Mouse (Mus musculus) forebrain, embryonic 12.5 days (tissue): ENCODE results near the gene Tac4. TPM values are rescaled to one million over a fixed set of nuclear protein-coding genes. Genes with fewer than 3 reads are reported as not detected.

ENCODE experiments used
- ATAC-seq: fragments of 200-750 bp; cut with Nextera tagmentation; 2 replicates; pipeline ENCODE4 v1.8.0; 2017; ENCODE audit warnings: moderate TSS enrichment; ENCODE audit not compliant: low FRiP score
- H3K27ac ChIP-seq: fragments of 300-500 bp; sonication (generic); 2 replicates; pipeline ENCODE4 v1.5.1; 2016; ENCODE audit warnings: mild to moderate bottlenecking
- H3K27me3 ChIP-seq: fragments of 300-500 bp; sonication (generic); 2 replicates; pipeline ENCODE4 v1.6.1; 2016; ENCODE audit warnings: mild to moderate bottlenecking
- H3K36me3 ChIP-seq: fragments of 300-500 bp; sonication (generic); replicated peaks from 2 replicates; pipeline ENCODE4 v1.6.1; 2016; ENCODE audit warnings: mild to moderate bottlenecking
- H3K4me1 ChIP-seq: fragments of 300-500 bp; sonication (generic); 2 replicates; pipeline ENCODE4 v1.6.1; 2016
- H3K4me2 ChIP-seq: fragments of 300-500 bp; sonication (generic); 2 replicates; pipeline ENCODE4 v1.6.1; 2016; ENCODE audit warnings: mild to moderate bottlenecking, moderate library complexity
- H3K4me3 ChIP-seq: fragments of 300-500 bp; sonication (generic); replicated peaks from 2 replicates; pipeline ENCODE4 v1.5.1; 2016; ENCODE audit warnings: mild to moderate bottlenecking
- H3K9ac ChIP-seq: fragments of 300-500 bp; sonication (generic); 2 replicates; pipeline ENCODE4 v1.6.1; 2016; ENCODE audit warnings: mild to moderate bottlenecking
- H3K9me3 ChIP-seq: fragments of 300-500 bp; sonication (generic); 2 replicates; pipeline ENCODE4 v1.6.1; 2016
- WGBS: fragments of 180-500 bp; shearing (Covaris S2); methylation state at CpG from one replicate; pipeline ENCODE4 v1.1.7; 2016; 5-methylcytosine and 5-hydroxymethylcytosine counted together
- polyA plus RNA-seq: library from polyadenylated mRNA; unstranded; fragments of >200 nt; fragmentation: Nextera tagmentation; extraction: Ambion mirVana; gene quantifications from 2 replicates; pipeline ENCODE4 v1.2.1, GENCODE M21; 2016

Gene Tac4
- polyA plus RNA-seq, 1 experiment from 2014 or later = 0.20 TPM

- H3K4me3 ChIP-seq = no peak overlapping the region
- no peak overlapping the region for H3K27ac ChIP-seq
- ATAC-seq = no peak
- H3K4me2 ChIP-seq = no peak overlapping the region
- no peak overlapping the region for H3K9ac ChIP-seq
- H3K4me1 ChIP-seq = no peaks in the 10 kb centered on the region
- H3K36me3 ChIP-seq = peaks cover 80% of the 10 kb centered on the region
- no peaks in the 10 kb centered on the region for H3K9me3 ChIP-seq
- WGBS = 91% methylated on average over 3 of the region's 3 CpGs
- no peaks in the 10 kb centered on the region for H3K27me3 ChIP-seq
Measured at GRCm38 (mm10) chr11:95301772-95302171, 40.4 kb downstream of the Tac4 start.

DNA sequence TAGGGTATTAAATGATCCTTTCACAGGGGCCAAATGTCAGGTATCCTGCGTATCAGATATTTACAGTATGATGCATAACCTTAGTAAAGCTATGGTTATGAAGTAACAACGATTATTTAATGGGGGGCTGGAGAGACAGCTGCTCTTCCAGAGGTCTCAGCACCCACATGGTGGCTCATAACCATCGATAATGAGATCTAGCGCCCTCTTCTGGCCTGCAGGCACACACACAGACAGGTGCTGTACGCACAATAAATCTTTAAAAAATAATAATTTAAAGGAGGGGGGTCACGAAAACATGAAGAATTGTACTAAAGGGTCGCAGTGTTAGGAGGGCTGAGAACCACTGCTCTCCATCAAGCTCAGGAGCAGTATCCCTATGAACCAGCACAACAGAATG, 44.3 kb downstream of the Tac4 start:
- WGBS = 97% methylated on average over 7 of the region's 7 CpGs
- Histone ChIP-seq H3K4me2 (no peak overlapping the region), H3K4me1 (peaks cover 12% of the 10 kb centered on the region), H3K4me3 (no peak overlapping the region), H3K9me3 (no peaks in the 10 kb centered on the region), H3K36me3 (peaks cover 48% of the 10 kb centered on the region), H3K27me3 (no peaks in the 10 kb centered on the region), H3K27ac (no peak overlapping the region), H3K9ac (no peak overlapping the region)
- no peak for ATAC-seq

DNA sequence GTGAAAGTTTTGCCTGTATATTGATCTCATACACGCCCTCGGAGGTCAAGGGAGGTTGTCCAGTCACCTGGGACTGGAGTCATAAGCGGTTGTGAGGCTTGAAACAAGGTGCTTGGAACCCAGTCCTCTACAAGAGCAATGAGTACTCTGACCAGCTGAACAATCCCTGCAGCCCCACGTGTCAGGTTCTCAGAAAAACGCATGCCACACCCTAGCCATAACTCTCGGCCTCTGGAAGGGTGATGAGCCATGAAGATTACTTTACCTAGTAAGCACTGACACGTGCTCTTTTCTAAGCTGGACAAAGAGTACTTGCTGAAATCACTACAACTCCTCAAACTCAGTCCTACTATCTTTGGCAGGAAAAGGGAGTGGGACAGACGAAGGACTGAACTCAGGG, 46.2 kb downstream of the Tac4 start:
- no peak for ATAC-seq

GRCm38 (mm10) chr11:95309510-95310006, 48.2 kb downstream of the Tac4 start:
- Histone ChIP-seq H3K36me3 (peaks cover 15% of the 10 kb centered on the region; the same call in 1 of the 2 replicates), H3K4me1 (peaks cover 22% of the 10 kb centered on the region), H3K4me3 (peak overlapping the region; percentile 86), H3K9ac (peak overlapping the region; percentile 88), H3K4me2 (peak overlapping the region; percentile 80), H3K27me3 (no peaks in the 10 kb centered on the region), H3K27ac (peak overlapping the region; percentile 93), H3K9me3 (no peaks in the 10 kb centered on the region)
- ATAC-seq = peak; percentile 95
- WGBS = 0% methylated on average over 37 of the region's 37 CpGs

More for the DNA sequence above, 46.2 kb downstream of the Tac4 start:
- Histone ChIP-seq H3K4me2 (no peak overlapping the region), H3K9me3 (no peaks in the 10 kb centered on the region), H3K4me1 (peaks cover 22% of the 10 kb centered on the region), H3K27me3 (no peaks in the 10 kb centered on the region), H3K4me3 (no peak overlapping the region), H3K9ac (no peak overlapping the region), H3K27ac (no peak overlapping the region), H3K36me3 (peaks cover 30% of the 10 kb centered on the region)
- 87% methylated on average over 8 of the region's 8 CpGs for WGBS

GRCm38 (mm10) chr11:95310007-95310647, 48.8 kb downstream of the Tac4 start, which contains the start of gene Kat7:
TSS of gene Kat7 (minus strand) at chr11:95310246.
- H3K4me3 ChIP-seq = peak within 1 kb of the TSS; percentile 86
- no peaks in the 10 kb centered on the region for H3K27me3 ChIP-seq
- WGBS = under 1% methylated on average over 42 of the region's 42 CpGs
- H3K9ac ChIP-seq = peak within 1 kb of the TSS; percentile 88
- no peaks in the 10 kb centered on the region for H3K9me3 ChIP-seq
- peaks cover 22% of the 10 kb centered on the region for H3K4me1 ChIP-seq
- peaks cover 12% of the 10 kb centered on the region; the same call in 1 of the 2 replicates for H3K36me3 ChIP-seq
- peak; percentile 94 for ATAC-seq
- H3K4me2 ChIP-seq = peak within 1 kb of the TSS; percentile 80
- H3K27ac ChIP-seq = peak within 1 kb of the TSS; percentile 93

- peak overlapping the region; percentile 66 for H3K27ac ChIP-seq
- peak; percentile 10; the same call in 1 of the 2 replicates for ATAC-seq
- peaks cover 22% of the 10 kb centered on the region for H3K4me1 ChIP-seq
- H3K4me2 ChIP-seq = peak overlapping the region; percentile 80
- H3K9ac ChIP-seq = peak overlapping the region; percentile 72
- H3K4me3 ChIP-seq = peak overlapping the region; percentile 86
- H3K36me3 ChIP-seq = peaks cover 6% of the 10 kb centered on the region; the same call in 1 of the 2 replicates
- H3K27me3 ChIP-seq = no peaks in the 10 kb centered on the region
- WGBS = 6% methylated on average over 17 of the region's 17 CpGs
- no peaks in the 10 kb centered on the region for H3K9me3 ChIP-seq
Measured at GRCm38 (mm10) chr11:95310648-95311424, 49.5 kb downstream of the Tac4 start.

DNA sequence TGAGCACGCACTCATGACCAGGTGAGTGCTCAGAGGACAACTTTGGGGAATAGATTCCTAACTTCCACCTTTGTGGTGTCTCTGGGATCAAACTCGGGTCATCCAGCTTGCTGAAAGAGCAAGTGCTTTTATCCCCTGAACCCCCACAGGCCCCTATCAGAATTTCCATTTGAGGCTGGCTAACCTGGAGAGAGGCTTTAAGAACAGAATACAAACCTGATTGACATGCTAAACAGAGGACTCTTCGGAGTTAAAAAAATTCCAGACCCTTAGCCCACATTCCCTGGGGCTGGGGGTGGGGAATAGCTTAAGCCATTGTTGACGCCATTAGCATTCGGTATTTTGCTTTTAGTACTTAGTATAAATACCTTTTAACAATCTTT, 50.1 kb downstream of the Tac4 start:
- Histone ChIP-seq H3K4me1 (peaks cover 22% of the 10 kb centered on the region), H3K36me3 (0 out of 2 replicates have a peak, but pooled peaks cover 1% of the 10 kb centered on the region), H3K4me2 (peak overlapping the region; percentile 80), H3K27me3 (no peaks in the 10 kb centered on the region), H3K9me3 (no peaks in the 10 kb centered on the region), H3K27ac (no peak overlapping the region), H3K9ac (no peak overlapping the region), H3K4me3 (peak overlapping the region; percentile 86)
- 13% methylated on average over 5 of the region's 5 CpGs for WGBS
- no peak for ATAC-seq

- ATAC-seq = no peak
- no peak overlapping the region for H3K4me2 ChIP-seq
- no peak overlapping the region for H3K4me3 ChIP-seq
- H3K36me3 ChIP-seq = no peaks in the 10 kb centered on the region
- no peaks in the 10 kb centered on the region for H3K27me3 ChIP-seq
- H3K9ac ChIP-seq = no peak overlapping the region
- peaks cover 10% of the 10 kb centered on the region for H3K4me1 ChIP-seq
- H3K27ac ChIP-seq = no peak overlapping the region
- H3K9me3 ChIP-seq = no peaks in the 10 kb centered on the region
- 87% methylated on average over 7 of the region's 7 CpGs for WGBS
Measured at GRCm38 (mm10) chr11:95315215-95315955, 54.1 kb downstream of the Tac4 start.

DNA sequence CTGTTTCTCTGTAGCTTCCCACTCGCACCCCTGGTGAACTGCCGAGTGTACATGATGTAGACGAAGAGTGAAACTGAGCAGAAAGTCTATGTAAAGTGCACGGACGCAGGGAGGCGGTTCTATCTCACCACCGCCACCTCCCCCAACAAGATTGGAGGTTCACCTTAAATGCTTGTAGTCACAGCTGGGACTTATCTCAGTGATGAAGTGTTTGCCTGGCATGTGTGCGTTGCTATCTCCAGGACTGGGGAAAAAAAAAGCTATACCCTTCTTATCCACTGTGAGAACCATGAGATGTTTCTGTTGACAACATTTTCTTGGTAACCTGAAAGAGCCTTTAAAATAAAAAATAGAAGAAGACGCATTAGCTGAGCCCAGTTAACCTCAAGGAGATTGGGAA, 56.8 kb downstream of the Tac4 start:
- Histone ChIP-seq H3K9ac (no peak overlapping the region), H3K4me2 (no peak overlapping the region), H3K9me3 (no peaks in the 10 kb centered on the region), H3K36me3 (no peaks in the 10 kb centered on the region), H3K4me1 (no peaks in the 10 kb centered on the region), H3K4me3 (no peak overlapping the region), H3K27ac (no peak overlapping the region), H3K27me3 (no peaks in the 10 kb centered on the region)
- whole genome bisulfite sequencing = 91% methylated on average over 9 of the region's 9 CpGs
- ATAC-seq = no peak

Other genes starting within 250 kb of the Tac4 start
- 17.3 and 19.4 TPM in 2 replicates for gene Pdk2, start 220.2 kb upstream of the Tac4 start, polyA plus RNA-seq
- gene Itga3, start 184.7 kb upstream of the Tac4 start, polyA plus RNA-seq = 3.8 and 5.2 TPM in 2 replicates
- gene Dlx3, start 141.4 kb upstream of the Tac4 start, polyA plus RNA-seq = 1.0 and 1.1 TPM in 2 replicates
- 0.20 TPM in 1 of 2 replicates, not detected in the other for gene Dlx4, start 115.3 kb upstream of the Tac4 start, polyA plus RNA-seq
- 83.9 and 92.1 TPM in 2 replicates for gene Kat7, start 48.7 kb downstream of the Tac4 start, polyA plus RNA-seq
- gene Fam117a, start 75.5 kb downstream of the Tac4 start, polyA plus RNA-seq = 6.0 and 7.8 TPM in 2 replicates
- 126 TPM in 2 replicates for gene Slc35b1, start 123.2 kb downstream of the Tac4 start, polyA plus RNA-seq
- gene Spop, start 152.6 kb downstream of the Tac4 start, polyA plus RNA-seq = 193 and 211 TPM in 2 replicates